Mouse (Mus musculus) cortical plate, adult 2 months (tissue): Measurements from ENCODE around the gene Prl8a8. TPM values are rescaled to one million over a fixed set of nuclear protein-coding genes. Genes with fewer than 3 reads are reported as not detected.

ENCODE experiments used
- H3K27ac ChIP-seq: fragments of 200-500 bp; 2 replicates; pipeline ENCODE4 v1.5.1; 2012; ENCODE audit warnings: low read length, control low read depth, inconsistent platforms; ENCODE audit not compliant: insufficient read depth
- H3K4me1 ChIP-seq: fragments of 200-500 bp; 2 replicates; pipeline ENCODE4 v1.6.1; 2011; ENCODE audit warnings: low read length; ENCODE audit not compliant: control insufficient read depth, insufficient read depth
- H3K4me3 ChIP-seq: fragments of 200-500 bp; 2 replicates; pipeline ENCODE4 v1.5.1; 2011; ENCODE audit warnings: mild to moderate bottlenecking, low read length, control low read depth; ENCODE audit not compliant: insufficient read depth
- CTCF ChIP-seq: fragments of 200-500 bp; IDR thresholded peaks from 2 replicates; pipeline ENCODE4 v1.5.1; 2011; ENCODE audit warnings: mild to moderate bottlenecking, control low read depth, low read length; ENCODE audit not compliant: insufficient read depth; ENCODE audit errors: extremely low read depth
- POLR2A ChIP-seq: fragments of 200-500 bp; IDR thresholded peaks from 2 replicates; pipeline ENCODE4 v1.6.1; 2011; ENCODE audit warnings: mild to moderate bottlenecking, low read length, control low read depth; ENCODE audit not compliant: insufficient read depth; ENCODE audit errors: extremely low read depth
- polyA plus RNA-seq: library from polyadenylated mRNA; depleted of rRNA; stranded (reverse); fragments of >200 nt; gene quantifications from 2 replicates; pipeline ENCODE4 v1.2.3, GENCODE M21; 2012; rRNA removed

Gene Prl8a8
- not detected in 2 replicates for polyA plus RNA-seq

DNA sequence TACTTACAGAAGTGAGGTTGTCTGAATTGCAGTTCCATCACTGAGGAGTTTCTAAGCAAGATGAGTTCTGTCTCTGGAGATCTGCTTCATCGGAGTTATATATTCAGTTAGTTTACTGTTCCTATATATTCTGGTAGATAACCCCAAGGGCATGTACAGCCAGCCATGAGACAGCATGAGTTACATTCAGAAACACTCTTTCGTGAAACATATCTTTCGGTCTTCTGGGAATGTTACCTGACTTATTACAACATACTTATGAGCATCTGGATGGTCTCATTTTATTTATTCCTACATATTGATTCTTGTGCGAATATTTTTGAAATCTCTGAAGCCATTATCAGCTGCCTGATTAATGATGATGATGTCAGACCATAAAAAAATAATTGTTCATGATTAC, at the start of gene Prl8a8:
Gene Prl8a8 (minus strand): TSS at position 101 of the 400 bp plus-strand sequence.
- Histone ChIP-seq H3K27ac (no peak within 1 kb of the TSS), H3K4me1 (no peaks in the 10 kb centered on the region), H3K4me3 (no peak within 1 kb of the TSS)
- no peak for TF ChIP-seq POLR2A
- no peak for TF ChIP-seq CTCF

GRCm38 (mm10) chr13:27553336-27553735, 40.3 kb upstream of the Prl8a8 start:
- Histone ChIP-seq H3K4me1 (no peaks in the 10 kb centered on the region), H3K27ac (no peak overlapping the region), H3K4me3 (no peak overlapping the region)
- TF ChIP-seq POLR2A (no peak), CTCF (no peak)

- Histone ChIP-seq H3K4me1 (no peaks in the 10 kb centered on the region), H3K27ac (no peak overlapping the region), H3K4me3 (no peak overlapping the region)
- TF ChIP-seq CTCF (no peak), POLR2A (no peak)
These were observed 10.1 kb upstream of the Prl8a8 start for GRCm38 (mm10) chr13:27523156-27523555.

GRCm38 (mm10) chr13:27507645-27508044, 5.4 kb downstream of the Prl8a8 start:
- Histone ChIP-seq H3K4me3 (no peak overlapping the region), H3K27ac (no peak overlapping the region), H3K4me1 (no peaks in the 10 kb centered on the region)
- TF ChIP-seq CTCF (no peak), POLR2A (no peak)

Other genes starting within 250 kb of the Prl8a8 start
- not detected in 2 replicates for gene Prl6a1, start 200.6 kb downstream of the Prl8a8 start, polyA plus RNA-seq
- 0.11 TPM in 1 of 2 replicates, not detected in the other for gene Prl8a2, start 167.5 kb downstream of the Prl8a8 start, polyA plus RNA-seq
- not detected in 2 replicates for gene Prl2b1, start 122.4 kb downstream of the Prl8a8 start, polyA plus RNA-seq
- not detected in 2 replicates for gene Prl8a6, start 74.5 kb downstream of the Prl8a8 start, polyA plus RNA-seq
- gene Prl8a9, start 51.4 kb upstream of the Prl8a8 start, polyA plus RNA-seq: not detected in 2 replicates
- gene Prl8a1, start 69.0 kb upstream of the Prl8a8 start, polyA plus RNA-seq: not detected in 2 replicates
- not detected in 2 replicates for gene Prl7b1, start 97.4 kb upstream of the Prl8a8 start, polyA plus RNA-seq
- gene Prl7a1, start 129.3 kb upstream of the Prl8a8 start, polyA plus RNA-seq: not detected in 2 replicates
- 0.08 TPM in 1 of 2 replicates, not detected in the other for gene Prl7a2, start 154.8 kb upstream of the Prl8a8 start, polyA plus RNA-seq
- gene Prl7d1, start 203.5 kb upstream of the Prl8a8 start, polyA plus RNA-seq: not detected in 2 replicates